Mouse (Mus musculus): ENCODE measurements around the gene Maff.

Gene Maff

GRCm38 (mm10) chr15:79361023-79361422 lies 14.6 kb downstream of the Maff start:
- DNase-seq (ENCODE audit: low spot score in 2 of 2) = no peak

- no peak for DNase-seq (ENCODE audit: low spot score in 2 of 2)
Observed at GRCm38 (mm10) chr15:79364120-79364519, 17.7 kb downstream of the Maff start.

GRCm38 (mm10) chr15:79365068-79365467 lies 18.6 kb downstream of the Maff start:
- DNase-seq (ENCODE audit: low spot score in 2 of 2) = no peak

GRCm38 (mm10) chr15:79366402-79366801 lies 20.0 kb downstream of the Maff start:
- DNase-seq (ENCODE audit: low spot score in 2 of 2) = no peak

- no peak for DNase-seq (ENCODE audit: low spot score in 2 of 2)
Observed at GRCm38 (mm10) chr15:79368313-79368811, 21.9 kb downstream of the Maff start.

GRCm38 (mm10) chr15:79368861-79369440 lies 22.5 kb downstream of the Maff start:
- DNase-seq (ENCODE audit: low spot score in 2 of 2) = no peak

GRCm38 (mm10) chr15:79369452-79370280 lies 23.2 kb downstream of the Maff start:
- no peak for DNase-seq (ENCODE audit: low spot score in 2 of 2)

- DNase-seq (ENCODE audit: low spot score in 2 of 2) = no peak
Observed at GRCm38 (mm10) chr15:79370281-79370843, 23.9 kb downstream of the Maff start.

- no peak for DNase-seq (ENCODE audit: low spot score in 2 of 2)
Observed at GRCm38 (mm10) chr15:79374760-79375159, 28.3 kb downstream of the Maff start.

GRCm38 (mm10) chr15:79377681-79378080 lies 31.3 kb downstream of the Maff start:
- no peak for DNase-seq (ENCODE audit: low spot score in 2 of 2)

GRCm38 (mm10) chr15:79378608-79379007 lies 32.2 kb downstream of the Maff start:
- DNase-seq (ENCODE audit: low spot score in 2 of 2) = no peak

- DNase-seq (ENCODE audit: low spot score in 2 of 2) = no peak
Observed at GRCm38 (mm10) chr15:79379658-79380057, 33.2 kb downstream of the Maff start.

- DNase-seq (ENCODE audit: low spot score in 2 of 2) = peak; percentile 31 to 67
Observed at GRCm38 (mm10) chr15:79380468-79381444, 34.3 kb downstream of the Maff start.

GRCm38 (mm10) chr15:79381644-79382043 lies 35.2 kb downstream of the Maff start:
- DNase-seq (ENCODE audit: low spot score in 2 of 2) = no peak

- DNase-seq (ENCODE audit: low spot score in 2 of 2) = no peak
Observed at GRCm38 (mm10) chr15:79387081-79387480, 40.7 kb downstream of the Maff start.

- no peak for DNase-seq (ENCODE audit: low spot score in 2 of 2)
Observed at GRCm38 (mm10) chr15:79387611-79388010, 41.2 kb downstream of the Maff start.

GRCm38 (mm10) chr15:79388171-79388570 lies 41.8 kb downstream of the Maff start:
- DNase-seq (ENCODE audit: low spot score in 2 of 2) = no peak

GRCm38 (mm10) chr15:79390434-79390833 lies 44.0 kb downstream of the Maff start:
- no peak for DNase-seq (ENCODE audit: low spot score in 2 of 2)

- no peak for DNase-seq (ENCODE audit: low spot score in 2 of 2)
Observed at GRCm38 (mm10) chr15:79391447-79392093, 45.1 kb downstream of the Maff start.

- DNase-seq (ENCODE audit: low spot score in 2 of 2) = no peak
Observed at GRCm38 (mm10) chr15:79392527-79392926, 46.1 kb downstream of the Maff start.

- DNase-seq (ENCODE audit: low spot score in 2 of 2) = no peak
Observed at GRCm38 (mm10) chr15:79393101-79393500, 46.7 kb downstream of the Maff start.

Data from spleen, postnatal 14 days (tissue).